Mouse (Mus musculus): ENCODE measurements around the gene Cited4. TPM values are rescaled to one million over a fixed set of nuclear protein-coding genes. Genes with fewer than 3 reads are reported as not detected.
A peak's percentile ranks its signal among the peaks of the same experiment; 100 is the strongest.

Cited4 gene
- polyA plus RNA-seq, 1 experiment from 2014 or later: 1.4 TPM

- no peak for ATAC-seq (ENCODE audit: low FRiP score)
- Histone ChIP-seq H3K36me3 (no peaks in the 10 kb centered on the region), H3K9me3 (replicated peaks) (no peaks in the 10 kb centered on the region), H3K4me3 (replicated peaks) (no peak overlapping the region), H3K4me2 (no peak overlapping the region), H3K27ac (replicated peaks) (no peak overlapping the region), H3K27me3 (replicated peaks) (no peaks in the 10 kb centered on the region), H3K4me1 (peaks cover under 1% of the 10 kb centered on the region; the same call in 1 of the 2 replicates), H3K9ac (replicated peaks) (no peak overlapping the region)
- 40% methylated on average over 10 of the region's 10 CpGs for WGBS
These were observed 15.8 kb downstream of the Cited4 start for GRCm38 (mm10) chr4:120682168-120682567.

GRCm38 (mm10) chr4:120683278-120683997 lies 17.1 kb downstream of the Cited4 start:
- peaks cover 2% of the 10 kb centered on the region; the same call in 1 of the 2 replicates for H3K4me1 ChIP-seq
- H3K27me3 ChIP-seq (replicated peaks): no peaks in the 10 kb centered on the region
- no peak overlapping the region for H3K27ac ChIP-seq (replicated peaks)
- no peak overlapping the region for H3K4me2 ChIP-seq
- no peak for ATAC-seq (ENCODE audit: low FRiP score)
- H3K36me3 ChIP-seq: no peaks in the 10 kb centered on the region
- no peak overlapping the region for H3K4me3 ChIP-seq (replicated peaks)
- no peaks in the 10 kb centered on the region for H3K9me3 ChIP-seq (replicated peaks)
- H3K9ac ChIP-seq (replicated peaks): no peak overlapping the region
- WGBS: 51% methylated on average over 9 of the region's 9 CpGs

GRCm38 (mm10) chr4:120687282-120687681 lies 20.9 kb downstream of the Cited4 start:
- Histone ChIP-seq H3K9me3 (replicated peaks) (no peaks in the 10 kb centered on the region), H3K36me3 (no peaks in the 10 kb centered on the region), H3K4me3 (replicated peaks) (no peak overlapping the region), H3K9ac (replicated peaks) (no peak overlapping the region), H3K4me1 (peaks cover 2% of the 10 kb centered on the region; the same call in 1 of the 2 replicates), H3K27ac (replicated peaks) (no peak overlapping the region), H3K4me2 (no peak overlapping the region), H3K27me3 (replicated peaks) (no peaks in the 10 kb centered on the region)
- no peak for ATAC-seq (ENCODE audit: low FRiP score)
- 17% methylated on average over 6 of the region's 6 CpGs for WGBS

DNA sequence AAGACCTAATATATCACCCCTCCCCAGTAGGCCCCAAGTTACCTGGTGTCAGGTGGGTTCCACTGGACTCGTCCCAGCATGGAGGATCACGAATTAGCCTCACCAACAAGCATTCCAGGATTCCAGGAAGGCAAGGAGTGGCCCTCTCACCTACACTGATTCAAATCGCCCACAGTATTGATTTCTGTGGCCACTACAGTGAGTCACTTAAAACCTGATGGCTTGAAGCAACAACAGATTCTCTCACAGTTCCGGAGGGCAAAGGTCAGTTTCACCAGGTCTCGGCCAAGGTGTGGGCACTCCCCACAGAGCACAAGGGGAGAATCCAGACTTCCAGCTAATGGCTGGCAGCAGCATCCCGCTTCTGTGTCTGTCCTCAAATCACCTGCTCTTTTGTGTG lies 22.9 kb downstream of the Cited4 start:
- Histone ChIP-seq H3K9me3 (replicated peaks) (no peaks in the 10 kb centered on the region), H3K9ac (replicated peaks) (no peak overlapping the region), H3K27ac (replicated peaks) (no peak overlapping the region), H3K4me3 (replicated peaks) (no peak overlapping the region), H3K4me2 (no peak overlapping the region), H3K27me3 (replicated peaks) (no peaks in the 10 kb centered on the region), H3K36me3 (no peaks in the 10 kb centered on the region), H3K4me1 (peaks cover 2% of the 10 kb centered on the region; the same call in 1 of the 2 replicates)
- WGBS: 75% methylated on average over 6 of the region's 6 CpGs
- ATAC-seq (ENCODE audit: low FRiP score): no peak

DNA sequence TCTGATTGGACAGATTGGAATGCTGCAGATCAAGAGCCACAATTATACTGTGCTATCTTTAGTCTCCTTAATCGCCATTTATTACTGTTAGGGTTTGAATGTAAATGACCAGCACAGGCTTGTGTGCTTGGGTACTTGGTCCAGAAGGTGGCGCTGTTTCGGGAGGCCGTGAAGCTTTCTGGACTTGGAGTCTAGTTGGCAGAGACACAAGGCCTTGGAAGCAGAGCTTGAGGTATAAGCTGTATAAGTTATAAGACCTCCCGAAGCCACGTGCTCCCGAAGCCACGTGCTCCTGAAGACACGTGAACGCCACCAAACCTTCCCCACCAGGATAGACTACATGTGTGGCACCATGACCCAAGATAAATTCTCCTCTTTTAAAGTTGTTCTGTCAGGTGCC lies 26.3 kb downstream of the Cited4 start:
- no peak overlapping the region for H3K27ac ChIP-seq (replicated peaks)
- no peak overlapping the region for H3K4me3 ChIP-seq (replicated peaks)
- WGBS: 45% methylated on average over 10 of the region's 10 CpGs
- no peak for ATAC-seq (ENCODE audit: low FRiP score)
- no peak overlapping the region for H3K4me2 ChIP-seq
- H3K9ac ChIP-seq (replicated peaks): no peak overlapping the region
- H3K4me1 ChIP-seq: peaks cover under 1% of the 10 kb centered on the region; the same call in 1 of the 2 replicates
- no peaks in the 10 kb centered on the region for H3K36me3 ChIP-seq
- H3K9me3 ChIP-seq (replicated peaks): no peaks in the 10 kb centered on the region
- peaks cover 9% of the 10 kb centered on the region for H3K27me3 ChIP-seq (replicated peaks)

DNA sequence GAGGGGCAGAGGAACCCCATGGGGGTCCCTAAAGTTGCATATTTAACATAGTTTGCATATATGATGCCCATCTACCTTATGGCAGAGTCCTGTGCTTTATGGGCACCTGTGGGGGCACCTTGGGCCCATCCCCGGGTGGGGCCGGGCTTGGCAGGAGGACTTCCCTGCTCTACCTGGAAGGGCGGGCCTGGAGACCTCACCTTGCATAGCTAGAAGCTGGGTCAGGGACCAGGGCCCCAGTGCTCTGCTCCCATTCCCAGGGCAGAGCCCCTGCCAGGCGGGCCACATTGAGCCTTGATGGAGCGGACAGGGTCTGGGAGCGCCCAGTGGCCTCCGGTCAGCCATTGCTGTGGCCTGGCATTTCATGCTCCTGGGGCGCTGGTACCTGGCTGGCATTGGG lies 31.0 kb downstream of the Cited4 start:
- Histone ChIP-seq H3K4me1 (peaks cover 6% of the 10 kb centered on the region; the same call in 1 of the 2 replicates), H3K9ac (replicated peaks) (no peak overlapping the region), H3K36me3 (no peaks in the 10 kb centered on the region), H3K27ac (replicated peaks) (no peak overlapping the region), H3K9me3 (replicated peaks) (no peaks in the 10 kb centered on the region), H3K4me2 (no peak overlapping the region), H3K27me3 (replicated peaks) (peaks cover 29% of the 10 kb centered on the region), H3K4me3 (replicated peaks) (no peak overlapping the region)
- 90% methylated on average over 8 of the region's 8 CpGs for WGBS
- ATAC-seq (ENCODE audit: low FRiP score): no peak

- H3K27ac ChIP-seq (replicated peaks): no peak overlapping the region
- H3K27me3 ChIP-seq (replicated peaks): peaks cover 29% of the 10 kb centered on the region
- no peak overlapping the region for H3K9ac ChIP-seq (replicated peaks)
- 21% methylated on average over 35 of the region's 35 CpGs for WGBS
- no peaks in the 10 kb centered on the region for H3K36me3 ChIP-seq
- H3K4me1 ChIP-seq: peaks cover 6% of the 10 kb centered on the region; the same call in 1 of the 2 replicates
- H3K4me3 ChIP-seq (replicated peaks): no peak overlapping the region
- no peak for ATAC-seq (ENCODE audit: low FRiP score)
- peak overlapping the region; percentile 33 for H3K4me2 ChIP-seq
- H3K9me3 ChIP-seq (replicated peaks): no peaks in the 10 kb centered on the region
These were observed 31.6 kb downstream of the Cited4 start for GRCm38 (mm10) chr4:120697799-120698484.

GRCm38 (mm10) chr4:120701180-120701579 lies 34.8 kb downstream of the Cited4 start:
- H3K27me3 ChIP-seq (replicated peaks): peaks cover 29% of the 10 kb centered on the region
- H3K4me3 ChIP-seq (replicated peaks): no peak overlapping the region
- H3K9ac ChIP-seq (replicated peaks): no peak overlapping the region
- H3K9me3 ChIP-seq (replicated peaks): no peaks in the 10 kb centered on the region
- H3K36me3 ChIP-seq: no peaks in the 10 kb centered on the region
- peaks cover 6% of the 10 kb centered on the region; the same call in 1 of the 2 replicates for H3K4me1 ChIP-seq
- H3K27ac ChIP-seq (replicated peaks): no peak overlapping the region
- no peak overlapping the region for H3K4me2 ChIP-seq
- 86% methylated on average over 3 of the region's 3 CpGs for WGBS
- ATAC-seq (ENCODE audit: low FRiP score): no peak

DNA sequence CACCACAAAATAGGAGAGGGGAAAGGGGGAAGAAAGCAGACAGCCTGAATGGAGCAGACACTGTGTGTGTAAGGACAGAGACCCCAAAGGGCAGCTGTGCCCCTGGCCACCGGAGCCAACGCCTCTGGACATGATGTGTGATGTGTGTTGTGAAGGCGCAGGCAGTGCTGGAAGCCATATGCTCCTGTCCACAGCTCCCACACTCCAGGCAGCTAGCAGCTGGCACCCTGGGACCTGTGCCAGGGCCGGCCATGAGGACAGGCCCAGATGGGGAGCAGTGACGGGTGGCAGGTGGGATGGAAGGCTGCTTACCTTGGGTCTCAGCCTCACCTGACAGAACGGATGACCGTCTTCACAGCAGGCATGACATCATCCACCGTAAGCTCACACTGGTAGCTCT lies 35.7 kb downstream of the Cited4 start:
- Histone ChIP-seq H3K9me3 (replicated peaks) (no peaks in the 10 kb centered on the region), H3K4me3 (replicated peaks) (no peak overlapping the region), H3K27ac (replicated peaks) (no peak overlapping the region), H3K4me2 (no peak overlapping the region), H3K4me1 (peaks cover 6% of the 10 kb centered on the region; the same call in 1 of the 2 replicates), H3K36me3 (no peaks in the 10 kb centered on the region), H3K9ac (replicated peaks) (no peak overlapping the region), H3K27me3 (replicated peaks) (peaks cover 26% of the 10 kb centered on the region)
- no peak for ATAC-seq (ENCODE audit: low FRiP score)
- WGBS: 64% methylated on average over 8 of the region's 8 CpGs

GRCm38 (mm10) chr4:120702511-120702910 lies 36.1 kb downstream of the Cited4 start:
- H3K27ac ChIP-seq (replicated peaks): no peak overlapping the region
- no peaks in the 10 kb centered on the region for H3K9me3 ChIP-seq (replicated peaks)
- 94% methylated on average over 2 of the region's 2 CpGs for WGBS
- H3K4me2 ChIP-seq: no peak overlapping the region
- H3K36me3 ChIP-seq: no peaks in the 10 kb centered on the region
- H3K4me3 ChIP-seq (replicated peaks): no peak overlapping the region
- peaks cover 6% of the 10 kb centered on the region; the same call in 1 of the 2 replicates for H3K4me1 ChIP-seq
- H3K9ac ChIP-seq (replicated peaks): no peak overlapping the region
- H3K27me3 ChIP-seq (replicated peaks): peaks cover 22% of the 10 kb centered on the region
- no peak for ATAC-seq (ENCODE audit: low FRiP score)

DNA sequence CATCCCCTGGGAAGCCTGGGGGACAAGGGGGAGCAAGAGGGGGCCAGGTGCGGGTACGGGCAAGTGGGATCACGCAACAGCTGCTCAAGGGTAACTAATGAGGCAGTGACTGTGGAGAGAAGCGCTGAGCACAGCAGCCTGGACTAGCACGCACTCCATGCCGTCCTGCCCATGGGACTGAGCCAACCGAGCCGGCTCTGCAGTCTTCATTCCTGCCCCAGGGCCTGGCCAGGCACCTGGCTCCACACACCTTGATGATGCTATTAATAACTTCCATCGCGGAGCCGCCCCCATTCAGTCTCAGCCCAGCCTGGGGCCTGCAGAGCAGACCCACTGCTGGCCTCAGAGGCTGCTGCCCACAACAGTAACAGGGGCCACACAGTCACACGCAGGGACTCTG lies 45.9 kb downstream of the Cited4 start:
- Histone ChIP-seq H3K9ac (replicated peaks) (no peak overlapping the region), H3K4me3 (replicated peaks) (no peak overlapping the region), H3K9me3 (replicated peaks) (no peaks in the 10 kb centered on the region), H3K36me3 (no peaks in the 10 kb centered on the region), H3K27me3 (replicated peaks) (0 out of 2 replicates have a peak, but pooled peaks cover 4% of the 10 kb centered on the region), H3K4me2 (no peak overlapping the region), H3K4me1 (peaks cover 30% of the 10 kb centered on the region), H3K27ac (replicated peaks) (no peak overlapping the region)
- WGBS: 54% methylated on average over 12 of the region's 12 CpGs
- no peak for ATAC-seq (ENCODE audit: low FRiP score)

DNA sequence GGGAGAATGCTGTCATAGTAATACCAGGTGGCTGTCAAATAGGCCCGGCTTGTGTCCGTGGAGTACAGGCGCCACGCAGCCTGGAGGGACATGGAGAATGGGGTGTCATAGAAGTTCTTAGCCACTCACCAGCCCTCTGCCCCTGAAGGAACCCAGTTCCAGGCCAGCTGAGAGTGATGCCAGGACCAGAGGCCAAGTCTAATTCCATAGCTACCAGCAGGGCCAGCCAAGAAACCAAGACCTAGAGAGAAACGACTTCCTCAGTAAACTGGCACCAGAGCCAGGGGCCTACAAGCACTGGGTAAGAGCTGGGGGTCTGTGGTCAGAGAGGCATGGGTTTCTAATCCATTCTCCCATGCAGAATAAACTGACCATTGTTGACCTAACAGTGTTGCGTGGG lies 46.6 kb downstream of the Cited4 start:
- 87% methylated on average over 6 of the region's 6 CpGs for WGBS
- no peaks in the 10 kb centered on the region for H3K9me3 ChIP-seq (replicated peaks)
- H3K4me2 ChIP-seq: no peak overlapping the region
- peaks cover 7% of the 10 kb centered on the region; the same call in 1 of the 2 replicates for H3K27me3 ChIP-seq (replicated peaks)
- H3K9ac ChIP-seq (replicated peaks): no peak overlapping the region
- H3K36me3 ChIP-seq: no peaks in the 10 kb centered on the region
- no peak overlapping the region for H3K4me3 ChIP-seq (replicated peaks)
- peaks cover 30% of the 10 kb centered on the region for H3K4me1 ChIP-seq
- H3K27ac ChIP-seq (replicated peaks): no peak overlapping the region
- no peak for ATAC-seq (ENCODE audit: low FRiP score)
